Mouse (Mus musculus) forebrain, embryonic 10.5 days (tissue): Measurements from ENCODE around the gene Lsm3. TPM values are rescaled to one million over a fixed set of nuclear protein-coding genes. Genes with fewer than 3 reads are reported as not detected.
A peak's percentile ranks its signal among the peaks of the same experiment; 100 is the strongest.

ENCODE experiments used
- DNase-seq: peaks from one replicate; pipeline ENCODE4 v3.0.0-alpha.2; 2017; ENCODE audit warnings: low spot score; ENCODE audit errors: extremely low spot score
- H3K27ac ChIP-seq: fragments of 300-500 bp; sonication (generic); 2 replicates; pipeline ENCODE4 v1.5.1; 2016; ENCODE audit warnings: mild to moderate bottlenecking
- H3K27me3 ChIP-seq: fragments of 300-500 bp; sonication (generic); 2 replicates; pipeline ENCODE4 v1.6.1; 2016; ENCODE audit warnings: mild to moderate bottlenecking; ENCODE audit not compliant: poor library complexity, severe bottlenecking
- H3K36me3 ChIP-seq: fragments of 300-500 bp; sonication (generic); replicated peaks from 2 replicates; pipeline ENCODE4 v1.6.1; 2016; ENCODE audit warnings: mild to moderate bottlenecking, moderate library complexity
- H3K4me1 ChIP-seq: fragments of 300-500 bp; sonication (generic); 2 replicates; pipeline ENCODE4 v1.6.1; 2016
- H3K4me3 ChIP-seq: fragments of 300-500 bp; sonication (generic); 2 replicates; pipeline ENCODE4 v1.5.1; 2016; ENCODE audit warnings: mild to moderate bottlenecking, moderate library complexity
- H3K9me3 ChIP-seq: fragments of 300-500 bp; sonication (generic); 2 replicates; pipeline ENCODE4 v1.6.1; 2016; ENCODE audit warnings: mild to moderate bottlenecking, moderate library complexity
- WGBS: fragments of 180-500 bp; shearing (Covaris S2); methylation state at CpG from one replicate; pipeline ENCODE4 v1.1.7; 2016; 5-methylcytosine and 5-hydroxymethylcytosine counted together
- polyA plus RNA-seq: library from polyadenylated mRNA; unstranded; fragments of >200 nt; fragmentation: Nextera tagmentation; extraction: Ambion mirVana; gene quantifications from 2 replicates; pipeline ENCODE4 v1.2.1, GENCODE M21; 2016

The Lsm3 gene
- polyA plus RNA-seq, 1 experiment from 2014 or later: 450 TPM

GRCm38 (mm10) chr6:91488496-91489212 lies 27.1 kb upstream of the Lsm3 start:
- WGBS: 84% methylated on average over 9 of the region's 9 CpGs
- H3K9me3 ChIP-seq: no peaks in the 10 kb centered on the region
- H3K27me3 ChIP-seq: no peaks in the 10 kb centered on the region
- H3K4me3 ChIP-seq: no peak overlapping the region
- H3K36me3 ChIP-seq: peaks cover 98% of the 10 kb centered on the region
- no peak overlapping the region for H3K27ac ChIP-seq
- DNase-seq: no peak
- H3K4me1 ChIP-seq: peaks cover 6% of the 10 kb centered on the region; the same call in 1 of the 2 replicates

- WGBS: 87% methylated on average over 10 of the region's 10 CpGs
- Histone ChIP-seq H3K4me1 (peaks cover 6% of the 10 kb centered on the region; the same call in 1 of the 2 replicates), H3K27me3 (no peaks in the 10 kb centered on the region), H3K36me3 (peaks cover 95% of the 10 kb centered on the region), H3K9me3 (no peaks in the 10 kb centered on the region), H3K27ac (no peak overlapping the region), H3K4me3 (no peak overlapping the region)
- DNase-seq: no peak
Measured at GRCm38 (mm10) chr6:91489872-91490271, 25.9 kb upstream of the Lsm3 start.

- no peak overlapping the region for H3K4me3 ChIP-seq
- no peaks in the 10 kb centered on the region for H3K9me3 ChIP-seq
- WGBS: 80% methylated on average over 6 of the region's 6 CpGs
- no peak overlapping the region for H3K27ac ChIP-seq
- no peaks in the 10 kb centered on the region for H3K27me3 ChIP-seq
- peaks cover 6% of the 10 kb centered on the region; the same call in 1 of the 2 replicates for H3K4me1 ChIP-seq
- peaks cover 95% of the 10 kb centered on the region for H3K36me3 ChIP-seq
- no peak for DNase-seq
Measured at GRCm38 (mm10) chr6:91491004-91491403, 24.7 kb upstream of the Lsm3 start.

GRCm38 (mm10) chr6:91493053-91493452 lies 22.7 kb upstream of the Lsm3 start:
- Histone ChIP-seq H3K4me3 (no peak overlapping the region), H3K36me3 (peaks cover 95% of the 10 kb centered on the region), H3K9me3 (no peaks in the 10 kb centered on the region), H3K4me1 (peaks cover 6% of the 10 kb centered on the region; the same call in 1 of the 2 replicates), H3K27me3 (no peaks in the 10 kb centered on the region), H3K27ac (no peak overlapping the region)
- WGBS: 94% methylated on average over 10 of the region's 10 CpGs
- DNase-seq: no peak

- no peak for DNase-seq
- H3K27ac ChIP-seq: no peak overlapping the region
- H3K4me3 ChIP-seq: no peak overlapping the region
- H3K4me1 ChIP-seq: peaks cover 6% of the 10 kb centered on the region; the same call in 1 of the 2 replicates
- peaks cover 95% of the 10 kb centered on the region for H3K36me3 ChIP-seq
- no peaks in the 10 kb centered on the region for H3K9me3 ChIP-seq
- no peaks in the 10 kb centered on the region for H3K27me3 ChIP-seq
- WGBS: 91% methylated on average over 8 of the region's 8 CpGs
Measured at GRCm38 (mm10) chr6:91494526-91494925, 21.2 kb upstream of the Lsm3 start.

GRCm38 (mm10) chr6:91503302-91503701 lies 12.4 kb upstream of the Lsm3 start:
- H3K36me3 ChIP-seq: peaks cover 100% of the 10 kb centered on the region
- no peak for DNase-seq
- no peak overlapping the region for H3K27ac ChIP-seq
- H3K27me3 ChIP-seq: no peaks in the 10 kb centered on the region
- 84% methylated on average over 1 of the region's 1 CpGs for WGBS
- no peaks in the 10 kb centered on the region for H3K9me3 ChIP-seq
- H3K4me1 ChIP-seq: no peaks in the 10 kb centered on the region
- no peak overlapping the region for H3K4me3 ChIP-seq

- no peaks in the 10 kb centered on the region for H3K4me1 ChIP-seq
- no peak for DNase-seq
- 94% methylated on average over 5 of the region's 5 CpGs for WGBS
- no peak overlapping the region for H3K4me3 ChIP-seq
- no peaks in the 10 kb centered on the region for H3K27me3 ChIP-seq
- H3K27ac ChIP-seq: no peak overlapping the region
- peaks cover 93% of the 10 kb centered on the region for H3K36me3 ChIP-seq
- H3K9me3 ChIP-seq: no peaks in the 10 kb centered on the region
Measured at GRCm38 (mm10) chr6:91506036-91506435, 9.7 kb upstream of the Lsm3 start.

GRCm38 (mm10) chr6:91508041-91508440 lies 7.7 kb upstream of the Lsm3 start:
- WGBS: 76% methylated on average over 3 of the region's 3 CpGs
- H3K36me3 ChIP-seq: peaks cover 81% of the 10 kb centered on the region
- no peak overlapping the region for H3K4me3 ChIP-seq
- no peaks in the 10 kb centered on the region for H3K9me3 ChIP-seq
- H3K27me3 ChIP-seq: no peaks in the 10 kb centered on the region
- H3K4me1 ChIP-seq: no peaks in the 10 kb centered on the region
- DNase-seq: no peak
- H3K27ac ChIP-seq: no peak overlapping the region

GRCm38 (mm10) chr6:91509326-91509725 lies 6.4 kb upstream of the Lsm3 start:
- H3K36me3 ChIP-seq: peaks cover 70% of the 10 kb centered on the region
- DNase-seq: peak; percentile 58
- H3K27me3 ChIP-seq: no peaks in the 10 kb centered on the region
- H3K4me3 ChIP-seq: no peak overlapping the region
- WGBS: 47% methylated on average over 7 of the region's 7 CpGs
- H3K9me3 ChIP-seq: no peaks in the 10 kb centered on the region
- no peak overlapping the region for H3K27ac ChIP-seq
- H3K4me1 ChIP-seq: peaks cover 7% of the 10 kb centered on the region

GRCm38 (mm10) chr6:91510211-91510610 lies 5.5 kb upstream of the Lsm3 start:
- H3K9me3 ChIP-seq: no peaks in the 10 kb centered on the region
- peaks cover 61% of the 10 kb centered on the region for H3K36me3 ChIP-seq
- DNase-seq: no peak
- 85% methylated on average over 10 of the region's 10 CpGs for WGBS
- H3K27ac ChIP-seq: no peak overlapping the region
- H3K4me1 ChIP-seq: peaks cover 16% of the 10 kb centered on the region
- no peaks in the 10 kb centered on the region for H3K27me3 ChIP-seq
- no peak overlapping the region for H3K4me3 ChIP-seq

GRCm38 (mm10) chr6:91514135-91514534 lies 1.6 kb upstream of the Lsm3 start:
- H3K9me3 ChIP-seq: no peaks in the 10 kb centered on the region
- H3K4me1 ChIP-seq: peaks cover 28% of the 10 kb centered on the region
- H3K4me3 ChIP-seq: peak overlapping the region; percentile 94; the same call in 1 of the 2 replicates
- H3K27ac ChIP-seq: no peak overlapping the region
- no peaks in the 10 kb centered on the region for H3K27me3 ChIP-seq
- no peak for DNase-seq
- peaks cover 42% of the 10 kb centered on the region for H3K36me3 ChIP-seq

GRCm38 (mm10) chr6:91514737-91515362 lies 878 bp upstream of the Lsm3 start:
- Histone ChIP-seq H3K4me3 (peak overlapping the region; percentile 94), H3K27ac (peak overlapping the region; percentile 95), H3K36me3 (peaks cover 45% of the 10 kb centered on the region), H3K27me3 (no peaks in the 10 kb centered on the region), H3K4me1 (peaks cover 28% of the 10 kb centered on the region), H3K9me3 (no peaks in the 10 kb centered on the region)
- 35% methylated on average over 10 of the region's 10 CpGs for WGBS
- no peak for DNase-seq

- peaks cover 64% of the 10 kb centered on the region for H3K36me3 ChIP-seq
Measured at GRCm38 (mm10) chr6:91518454-91519020, 2.8 kb downstream of the Lsm3 start.

More at GRCm38 (mm10) chr6:91518454-91519020, 2.8 kb downstream of the Lsm3 start:
- 92% methylated on average over 7 of the region's 7 CpGs for WGBS
- Histone ChIP-seq H3K27ac (no peak overlapping the region), H3K9me3 (no peaks in the 10 kb centered on the region), H3K27me3 (no peaks in the 10 kb centered on the region), H3K4me1 (peaks cover 27% of the 10 kb centered on the region), H3K4me3 (no peak overlapping the region)
- DNase-seq: no peak
